In genomic region chr19:29204583-29204982, GRCm38 (mm10) we compare ENCODE assay signal across 11 mouse cellular contexts. TPM values are rescaled to one million over a fixed set of nuclear protein-coding genes. Genes with fewer than 3 reads are reported as not detected.
DNase-seq lines count a peak whose midpoint lies in the region; ATAC-seq lines count a peak whose summit lies in the region.
"Had no signal": no experiment of that assay in that cellular context is flagged by ENCODE, and none has a peak within 500 bp of the region (broad histone marks: within the 10 kb centered on the region; RNA-seq: fewer than 3 reads in every experiment).

No protein-coding gene starts in this region.

- DNase-seq in kidney, adult 11 months = peak; percentile 66
- DNase-seq in kidney, postnatal 10 days = no peak
- peak; percentile 11 for DNase-seq in testis, postnatal 14 days (ENCODE audit: low spot score)
- DNase-seq in testis, postnatal 10 days (ENCODE audit: low spot score) = no peak
- no peak for DNase-seq in spleen, postnatal 4 days (ENCODE audit: low spot score in 2 of 2)
- DNase-seq in layer of hippocampus, postnatal 10 days (ENCODE audit: low spot score in 2 of 2) = no peak
- DNase-seq: cerebellum, adult 9-11 months; thymus, postnatal 36 days had no signal

- peak; percentile 40; the same call in 1 of the 2 replicates for ATAC-seq in erythroblast, adult 5-6 weeks (replicated peaks; ENCODE audit: low FRiP score, poor library complexity, severe bottlenecking)
- ATAC-seq: forebrain, embryonic 15.5 days; lung, postnatal 0 days had no signal

RNA-seq across cellular contexts. Expression of gene Jak2, which starts 47.0 kb away (rescaled TPM):
- 37.7 and 41.6 TPM in 2 replicates for total RNA-seq in erythroblast, adult 5-6 weeks (2015; ENCODE audit: low replicate concordance)
- 49.8 and 64.0 TPM in 2 replicates for total RNA-seq in erythroblast, adult 5-6 weeks (2017; ENCODE audit: low replicate concordance)
- total RNA-seq in layer of hippocampus, postnatal 10 days (2021) = 10 to 100 TPM; 31.9 to 32.1 TPM

Comparison
In these comparisons a context has a peak if more than half of its experiments do, and no peak if none do; other contexts are left out.
1. DNase-seq: peak in kidney, adult 11 months (single experiment) and testis, postnatal 14 days (single experiment); none in kidney, postnatal 10 days (single experiment), testis, postnatal 10 days (single experiment), spleen, postnatal 4 days (0 of 2) and layer of hippocampus, postnatal 10 days (0 of 2).